Mouse (Mus musculus): ENCODE measurements at regions not wholly inside any gene's neighbourhood (a gene's known extent, or its start where the extent isn't known, plus 50 kb on each side); places are given as distances from the start of the nearest gene placed in this dataset.

- Histone ChIP-seq H3K4me1 (replicated peaks; ENCODE audit: low read depth, low read length) (no peaks in the 10 kb centered on the region), H3K27me3 (ENCODE audit: insufficient read depth, low read length) (no peaks in the 10 kb centered on the region), H3K36me3 (ENCODE audit: insufficient read depth, low read length) (no peaks in the 10 kb centered on the region), H3K4me3 (replicated peaks; ENCODE audit: low read length) (no peak overlapping the region), H3K9me3 (ENCODE audit: low read length) (no peaks in the 10 kb centered on the region)
- TF ChIP-seq CTCF (conservative IDR thresholded peaks at IDR 0.05; ENCODE audit: low read length), result no peak
- TF ChIP-seq NANOG (IDR thresholded peaks at IDR 0.05; ENCODE audit: borderline replicate concordance, low read length), result no peak
- TF ChIP-seq POU5F1 (IDR thresholded peaks at IDR 0.05; ENCODE audit: borderline replicate concordance, low read length), result no peak
Observed at GRCm38 (mm10) chr3:61849317-61849716, 483.6 kb upstream of the B430305J03Rik start.

- Histone ChIP-seq H3K36me3 (ENCODE audit: insufficient read depth, low read length) (no peaks in the 10 kb centered on the region), H3K9me3 (ENCODE audit: low read length) (no peaks in the 10 kb centered on the region), H3K4me3 (replicated peaks; ENCODE audit: low read length) (no peak overlapping the region), H3K4me1 (replicated peaks; ENCODE audit: low read depth, low read length) (no peaks in the 10 kb centered on the region), H3K27me3 (ENCODE audit: insufficient read depth, low read length) (no peaks in the 10 kb centered on the region)
- TF ChIP-seq CTCF (conservative IDR thresholded peaks at IDR 0.05; ENCODE audit: low read length) (no peak), NANOG (IDR thresholded peaks at IDR 0.05; ENCODE audit: borderline replicate concordance, low read length) (no peak), POU5F1 (IDR thresholded peaks at IDR 0.05; ENCODE audit: borderline replicate concordance, low read length) (no peak)
Observed at GRCm38 (mm10) chr3:61846703-61847102, 481.0 kb upstream of the B430305J03Rik start.

GRCm38 (mm10) chr3:61839355-61840009 lies 473.7 kb upstream of the B430305J03Rik start:
- peaks cover 17% of the 10 kb centered on the region for H3K9me3 ChIP-seq (ENCODE audit: low read length)
- TF ChIP-seq CTCF (conservative IDR thresholded peaks at IDR 0.05; ENCODE audit: low read length) (peak; percentile 52), NANOG (IDR thresholded peaks at IDR 0.05; ENCODE audit: borderline replicate concordance, low read length) (no peak)
- H3K4me1 ChIP-seq (replicated peaks; ENCODE audit: low read depth, low read length), result no peaks in the 10 kb centered on the region
- no peaks in the 10 kb centered on the region for H3K36me3 ChIP-seq (ENCODE audit: insufficient read depth, low read length)
- H3K27me3 ChIP-seq (ENCODE audit: insufficient read depth, low read length), result no peaks in the 10 kb centered on the region
- no peak overlapping the region for H3K4me3 ChIP-seq (replicated peaks; ENCODE audit: low read length)

- H3K27me3 ChIP-seq (ENCODE audit: insufficient read depth, low read length), result no peaks in the 10 kb centered on the region
- H3K4me1 ChIP-seq (replicated peaks; ENCODE audit: low read depth, low read length), result peaks cover 22% of the 10 kb centered on the region
- TF ChIP-seq NANOG (IDR thresholded peaks at IDR 0.05; ENCODE audit: borderline replicate concordance, low read length) (peak; percentile 83), CTCF (conservative IDR thresholded peaks at IDR 0.05; ENCODE audit: low read length) (no peak)
- H3K4me3 ChIP-seq (replicated peaks; ENCODE audit: low read length), result no peak overlapping the region
- no peaks in the 10 kb centered on the region for H3K9me3 ChIP-seq (ENCODE audit: low read length)
- no peaks in the 10 kb centered on the region for H3K36me3 ChIP-seq (ENCODE audit: insufficient read depth, low read length)
Observed at GRCm38 (mm10) chr3:61816807-61817206, 451.1 kb upstream of the B430305J03Rik start.

GRCm38 (mm10) chr3:61796021-61796420 lies 430.3 kb upstream of the B430305J03Rik start:
- H3K9me3 ChIP-seq (ENCODE audit: low read length), result no peaks in the 10 kb centered on the region
- H3K36me3 ChIP-seq (ENCODE audit: insufficient read depth, low read length), result no peaks in the 10 kb centered on the region
- no peaks in the 10 kb centered on the region for H3K27me3 ChIP-seq (ENCODE audit: insufficient read depth, low read length)
- TF ChIP-seq POU5F1 (IDR thresholded peaks at IDR 0.05; ENCODE audit: borderline replicate concordance, low read length) (no peak; the same call in 1 of the 2 replicates), CTCF (conservative IDR thresholded peaks at IDR 0.05; ENCODE audit: low read length) (no peak), NANOG (IDR thresholded peaks at IDR 0.05; ENCODE audit: borderline replicate concordance, low read length) (no peak)
- H3K4me1 ChIP-seq (replicated peaks; ENCODE audit: low read depth, low read length), result peaks cover 18% of the 10 kb centered on the region
- H3K4me3 ChIP-seq (replicated peaks; ENCODE audit: low read length), result no peak overlapping the region

GRCm38 (mm10) chr3:61790674-61791073 lies 424.9 kb upstream of the B430305J03Rik start:
- Histone ChIP-seq H3K27me3 (ENCODE audit: insufficient read depth, low read length) (no peaks in the 10 kb centered on the region), H3K36me3 (ENCODE audit: insufficient read depth, low read length) (no peaks in the 10 kb centered on the region), H3K4me1 (replicated peaks; ENCODE audit: low read depth, low read length) (peaks cover 3% of the 10 kb centered on the region), H3K4me3 (replicated peaks; ENCODE audit: low read length) (no peak overlapping the region), H3K9me3 (ENCODE audit: low read length) (no peaks in the 10 kb centered on the region)
- TF ChIP-seq POU5F1 (IDR thresholded peaks at IDR 0.05; ENCODE audit: borderline replicate concordance, low read length) (no peak), NANOG (IDR thresholded peaks at IDR 0.05; ENCODE audit: borderline replicate concordance, low read length) (no peak), CTCF (conservative IDR thresholded peaks at IDR 0.05; ENCODE audit: low read length) (no peak)
